Mouse (Mus musculus) CD4-positive naive resting alpha-beta T cell, adult 57 days (primary cell): ENCODE data around the gene Plxnb2. TPM values are rescaled to one million over a fixed set of nuclear protein-coding genes. Genes with fewer than 3 reads are reported as not detected.

Experiments used
- total RNA-seq: library from RNA; stranded (reverse); gene quantifications from one replicate; pipeline ENCODE4 v1.2.4, GENCODE M21; 2023

Gene Plxnb2
- 2.9 TPM for total RNA-seq

GRCm38 (mm10) chr15:89180571-89181229 lies at the start of gene Plxnb2:
TSS of gene Plxnb2 (minus strand) at chr15:89180788.

GRCm38 (mm10) chr15:89210915-89211715 lies 30.5 kb upstream of the Plxnb2 start, which contains the start of gene Ppp6r2:
TSS of gene Ppp6r2 (plus strand) at chr15:89211553.

GRCm38 (mm10) chr15:89196313-89196706 lies 15.7 kb upstream of the Plxnb2 start, which contains the start of gene Dennd6b:
TSS of gene Dennd6b (minus strand) at chr15:89196496.

GRCm38 (mm10) chr15:89149271-89150040 lies 31.1 kb downstream of the Plxnb2 start, which contains the start of gene Mapk11:
TSS of gene Mapk11 (minus strand) at chr15:89149628.

GRCm38 (mm10) chr15:89140659-89141252 lies 39.8 kb downstream of the Plxnb2 start, which contains the start of gene Mapk12:
TSS of gene Mapk12 (minus strand) at chr15:89140703.

GRCm38 (mm10) chr15:89128382-89129350 lies 51.9 kb downstream of the Plxnb2 start, which contains the start of gene Hdac10:
TSS of gene Hdac10 (minus strand) at chr15:89128700.

GRCm38 (mm10) chr15:89122649-89123366 lies 57.8 kb downstream of the Plxnb2 start, which contains the start of gene Tubgcp6:
TSS of gene Tubgcp6 (minus strand) at chr15:89123112.

Other genes with a start within 250 kb of the Plxnb2 start
- not detected for gene Ttll8, start 226.4 kb downstream of the Plxnb2 start, total RNA-seq
- not detected for gene Mlc1, start 201.8 kb downstream of the Plxnb2 start, total RNA-seq
- not detected for gene Mov10l1, start 197.9 kb downstream of the Plxnb2 start, total RNA-seq
- not detected for gene Panx2, start 121.1 kb downstream of the Plxnb2 start, total RNA-seq
- 45.4 TPM for gene Trabd, start 105.7 kb downstream of the Plxnb2 start, total RNA-seq
- 25.5 TPM for gene Selenoo, start 91.7 kb downstream of the Plxnb2 start, total RNA-seq
- gene Tubgcp6, start 57.7 kb downstream of the Plxnb2 start, total RNA-seq, result 39.6 TPM
- 24.8 TPM for gene Hdac10, start 52.1 kb downstream of the Plxnb2 start, total RNA-seq
- gene Mapk12, start 40.1 kb downstream of the Plxnb2 start, total RNA-seq, result 3.4 TPM
- 29.8 TPM for gene Mapk11, start 31.2 kb downstream of the Plxnb2 start, total RNA-seq
- gene Dennd6b, start 15.7 kb upstream of the Plxnb2 start, total RNA-seq, result 24.3 TPM
- 42.9 TPM for gene Ppp6r2, start 30.8 kb upstream of the Plxnb2 start, total RNA-seq
- 416 TPM for gene Sbf1, start 134.5 kb upstream of the Plxnb2 start, total RNA-seq
- not detected for gene Adm2, start 141.9 kb upstream of the Plxnb2 start, total RNA-seq
- gene Miox, start 153.6 kb upstream of the Plxnb2 start, total RNA-seq, result not detected
- gene Lmf2, start 174.9 kb upstream of the Plxnb2 start, total RNA-seq, result 52.1 TPM
- gene Ncaph2, start 174.9 kb upstream of the Plxnb2 start, total RNA-seq, result 133 TPM
- 18.3 TPM for gene Sco2, start 193.1 kb upstream of the Plxnb2 start, total RNA-seq
- gene Tymp, start 196.3 kb upstream of the Plxnb2 start, total RNA-seq, result 0.50 TPM
- 1.7 TPM for gene Odf3b, start 198.5 kb upstream of the Plxnb2 start, total RNA-seq
- gene Klhdc7b, start 204.1 kb upstream of the Plxnb2 start, total RNA-seq, result not detected
- gene Syce3, start 229.7 kb upstream of the Plxnb2 start, total RNA-seq, result not detected
- gene Cpt1b, start 245.1 kb upstream of the Plxnb2 start, total RNA-seq, result 2.2 TPM
- 9.0 TPM for gene C730034F03Rik, start 248.8 kb upstream of the Plxnb2 start, total RNA-seq
- gene Gm44502, start 248.9 kb upstream of the Plxnb2 start, total RNA-seq, result 2.9 TPM
- gene Chkb, start 249.1 kb upstream of the Plxnb2 start, total RNA-seq, result 194 TPM